Mouse (Mus musculus): ENCODE data around the gene Mbtps2. TPM values are rescaled to one million over a fixed set of nuclear protein-coding genes. Genes with fewer than 3 reads are reported as not detected.

The Mbtps2 gene
- polyA plus RNA-seq, 1 experiment from 2014 or later = 24.3 TPM

Other genes with a start within 250 kb of the Mbtps2 start
- gene Phex, start 183.4 kb downstream of the Mbtps2 start, polyA plus RNA-seq (2015; fragmentation: Nextera tagmentation; extraction: Ambion mirVana) = 1.1 and 1.7 TPM in 2 replicates
- gene Sms, start 106.4 kb downstream of the Mbtps2 start, polyA plus RNA-seq (2015; fragmentation: Nextera tagmentation; extraction: Ambion mirVana) = 46.6 and 65.5 TPM in 2 replicates
- 4.8 TPM in 2 replicates for gene Yy2, start 29.7 kb downstream of the Mbtps2 start, polyA plus RNA-seq (2015; fragmentation: Nextera tagmentation; extraction: Ambion mirVana)
- gene Smpx, start 100.2 kb upstream of the Mbtps2 start, polyA plus RNA-seq (2015; fragmentation: Nextera tagmentation; extraction: Ambion mirVana) = 2.4 and 3.6 TPM in 2 replicates
- 1.5 and 2.4 TPM in 2 replicates for gene Klhl34, start 219.7 kb upstream of the Mbtps2 start, polyA plus RNA-seq (2015; fragmentation: Nextera tagmentation; extraction: Ambion mirVana)